Mouse (Mus musculus): ENCODE data around the gene Clcn3.

- TF ChIP-seq CTCF (conservative IDR thresholded peaks at IDR 0.05; ENCODE audit: insufficient read depth, insufficient read length, low read depth, low read length) = no peak
- no peak for TF ChIP-seq POLR2A (IDR thresholded peaks at IDR 0.05; ENCODE audit: low read depth, low read length)
Observed at GRCm38 (mm10) chr8:60993639-60993986, 10.5 kb upstream of the Clcn3 start.
